Mouse (Mus musculus): ENCODE results near the gene 1110032A03Rik. TPM values are rescaled to one million over a fixed set of nuclear protein-coding genes. Genes with fewer than 3 reads are reported as not detected.

1110032A03Rik gene
- total RNA-seq, 2 experiments from 2014 or later, result 30.3 to 31.9 TPM

DNA sequence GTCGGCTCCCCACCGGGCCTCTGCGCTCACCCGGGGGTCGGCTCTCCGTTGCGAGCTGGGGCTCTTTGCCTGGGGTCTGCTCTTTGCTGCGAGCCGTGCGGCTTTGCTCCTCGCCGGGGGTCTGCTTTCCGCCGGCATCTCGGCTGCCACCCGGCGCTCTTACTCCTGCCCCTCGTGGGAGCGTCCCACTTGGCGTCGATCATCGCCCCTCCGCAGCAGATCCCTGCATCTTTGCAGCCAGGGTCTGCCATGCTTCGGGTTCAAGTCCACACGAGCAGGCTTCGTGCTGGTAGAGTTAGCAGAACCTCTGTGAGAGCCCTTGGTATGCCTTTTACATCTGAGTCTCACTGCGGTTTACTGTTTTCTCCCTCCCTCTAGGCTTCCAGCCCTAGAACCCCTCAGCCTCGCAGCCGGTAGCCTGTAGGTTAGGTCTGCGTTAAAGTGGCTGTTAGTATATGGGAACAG, 374 bp upstream of the 1110032A03Rik start:
- DNase-seq (ENCODE audit: low spot score in 2 of 2), result no peak

DNA sequence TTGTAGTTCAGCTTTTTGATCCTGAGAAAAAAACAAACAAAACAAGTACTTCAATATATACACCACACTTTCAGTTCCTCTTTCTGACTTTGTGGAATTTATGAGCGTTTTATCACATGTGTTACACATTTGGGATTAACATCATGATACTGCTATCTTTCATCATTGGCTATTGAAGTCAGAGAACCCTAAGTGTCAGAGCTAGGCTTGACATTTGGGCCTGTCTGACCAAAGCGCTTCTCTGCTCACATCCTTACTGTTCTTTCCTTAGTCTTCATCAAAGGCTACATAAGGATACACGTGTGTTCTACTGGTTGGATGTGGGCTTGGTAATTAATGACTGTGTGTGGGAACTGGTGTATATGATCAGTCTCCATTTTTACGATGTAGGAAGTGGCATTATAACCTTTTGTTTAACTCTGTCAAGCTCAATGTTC, 1.3 kb downstream of the 1110032A03Rik start:
- no peak for DNase-seq (ENCODE audit: low spot score in 2 of 2)

DNA sequence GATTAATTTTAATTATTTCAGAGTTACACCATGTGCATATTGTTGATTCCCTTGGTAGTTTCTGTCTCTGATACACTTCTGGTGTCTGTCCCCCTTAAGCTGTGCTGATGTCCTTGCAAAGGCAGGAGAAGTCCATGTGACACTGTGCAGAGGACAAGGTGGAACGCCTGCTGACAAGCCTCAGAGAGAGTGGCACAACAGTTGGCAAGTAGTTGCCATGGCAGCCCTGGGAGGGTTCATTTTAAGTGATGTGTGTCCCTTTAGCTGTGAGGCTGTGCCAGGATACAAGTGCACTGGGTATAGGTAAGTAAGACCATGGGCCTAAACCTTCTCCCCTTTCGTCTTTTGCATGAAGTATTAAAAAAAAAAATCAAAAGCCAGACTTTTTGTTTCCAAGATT, 5.3 kb downstream of the 1110032A03Rik start:
- no peak for DNase-seq (ENCODE audit: low spot score in 2 of 2)

DNA sequence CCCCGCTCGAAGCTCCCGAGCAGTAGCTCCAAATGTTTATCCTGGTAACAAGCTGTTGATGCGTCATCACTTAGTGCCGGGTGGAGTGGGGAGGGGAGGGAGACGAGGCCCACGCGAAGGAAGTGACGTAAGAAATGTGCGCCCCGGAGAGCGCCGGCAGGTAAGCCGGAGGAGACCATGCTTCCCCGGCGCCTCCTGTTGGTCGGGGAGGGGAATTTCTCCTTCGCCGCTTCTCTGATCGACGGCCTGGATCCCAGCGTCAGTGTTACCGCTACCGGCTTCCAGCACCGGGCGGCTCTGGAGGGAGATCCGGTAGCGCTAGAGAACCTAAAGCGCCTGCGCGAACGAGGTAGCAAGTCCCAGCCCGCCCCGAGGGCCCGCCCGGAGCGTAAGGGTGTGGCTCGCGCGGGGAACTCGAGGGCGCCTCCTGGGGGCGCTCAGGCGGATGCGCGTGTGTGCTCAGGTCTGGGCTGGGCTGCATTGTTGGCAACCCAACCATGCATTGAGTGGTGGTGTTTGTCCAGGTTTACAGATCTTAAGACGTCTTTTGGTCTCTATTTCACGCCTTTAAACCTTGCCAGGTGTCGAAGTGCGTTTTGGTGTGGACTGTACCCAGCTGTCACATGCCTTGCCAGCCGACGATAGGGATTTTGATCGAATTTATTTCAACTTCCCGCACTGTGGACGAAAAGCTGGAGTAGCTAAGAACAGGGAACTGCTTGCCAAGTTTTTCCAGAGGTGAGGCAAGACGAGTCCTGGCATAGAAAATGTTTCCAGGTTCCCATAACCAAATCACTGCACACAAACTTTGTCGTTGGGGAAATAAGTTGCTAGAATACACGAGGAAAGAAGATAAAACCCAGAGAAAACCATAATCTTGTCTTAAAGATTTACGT, 7.0 kb downstream of the 1110032A03Rik start, which contains the start of gene Fdxacb1:
Gene Fdxacb1, plus strand, starts transcription at position 130 of the 896 bp plus-strand sequence.
- peak; percentile 98 to 99 for DNase-seq (ENCODE audit: low spot score in 2 of 2)

DNA sequence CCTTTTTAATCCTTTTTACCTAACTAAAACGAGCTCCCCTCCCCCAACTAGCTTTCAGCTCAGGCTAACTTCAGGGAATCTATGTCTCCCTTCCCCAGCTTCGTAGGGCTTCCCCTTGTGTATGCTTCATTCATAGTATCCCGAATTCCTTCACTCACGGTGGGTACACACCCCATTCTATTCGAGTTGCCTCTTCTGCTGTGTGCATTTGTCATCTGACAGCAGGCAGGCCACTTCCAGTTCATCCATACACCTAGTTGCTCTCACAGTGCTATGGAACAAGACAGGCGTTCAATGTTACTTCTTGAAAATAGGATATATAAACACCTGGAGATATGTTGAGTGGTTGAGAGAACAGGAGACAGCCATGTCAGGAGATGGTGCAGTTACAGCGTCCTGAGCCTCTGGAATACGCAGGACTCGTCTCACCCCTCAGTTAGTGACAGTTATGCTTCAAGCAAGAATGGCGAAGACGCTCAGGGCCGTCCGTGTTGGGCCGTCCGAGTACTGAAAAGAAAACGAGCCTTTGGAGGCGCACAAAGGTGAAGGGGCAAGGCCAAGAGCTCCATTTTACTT, 7.7 kb downstream of the 1110032A03Rik start:
- no peak for DNase-seq (ENCODE audit: low spot score in 2 of 2)

- DNase-seq (ENCODE audit: low spot score in 2 of 2), result no peak
These were observed 12.0 kb downstream of the 1110032A03Rik start for GRCm38 (mm10) chr9:50763331-50763730.

DNA sequence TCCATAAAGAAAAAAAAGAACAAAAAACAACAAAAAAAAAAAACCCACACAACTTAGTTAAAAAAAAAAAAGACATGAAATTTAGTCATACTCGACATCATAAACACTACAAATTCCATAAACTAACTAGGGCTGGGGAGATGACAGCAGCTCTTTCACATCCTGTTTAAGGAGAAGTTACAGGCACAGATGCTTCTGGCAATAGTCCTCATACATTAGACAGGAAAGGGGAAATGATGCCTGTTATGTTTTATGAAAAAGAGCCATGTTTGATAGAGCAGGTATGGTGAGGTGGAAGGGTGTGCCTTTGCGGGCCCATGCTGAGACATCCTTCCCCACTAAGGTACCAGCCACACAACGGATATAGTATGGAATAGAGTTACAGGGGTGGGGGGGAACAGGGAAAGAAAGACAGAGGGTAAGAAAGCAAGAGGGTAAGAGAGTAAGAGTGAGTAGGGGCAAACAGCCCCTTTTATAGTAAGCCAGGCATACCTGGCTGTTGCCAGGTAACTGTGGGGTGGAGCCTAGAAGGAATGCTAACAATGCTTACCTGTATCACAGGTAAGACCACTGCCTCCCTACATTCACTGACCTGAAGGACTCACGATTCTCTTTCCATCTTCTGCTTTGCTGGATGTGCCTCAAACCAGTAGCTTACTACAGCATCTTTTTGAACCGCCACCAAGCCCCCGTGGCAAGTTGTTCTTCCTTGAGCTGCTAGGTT, 13.6 kb downstream of the 1110032A03Rik start:
- DNase-seq (ENCODE audit: low spot score in 2 of 2), result no peak

DNA sequence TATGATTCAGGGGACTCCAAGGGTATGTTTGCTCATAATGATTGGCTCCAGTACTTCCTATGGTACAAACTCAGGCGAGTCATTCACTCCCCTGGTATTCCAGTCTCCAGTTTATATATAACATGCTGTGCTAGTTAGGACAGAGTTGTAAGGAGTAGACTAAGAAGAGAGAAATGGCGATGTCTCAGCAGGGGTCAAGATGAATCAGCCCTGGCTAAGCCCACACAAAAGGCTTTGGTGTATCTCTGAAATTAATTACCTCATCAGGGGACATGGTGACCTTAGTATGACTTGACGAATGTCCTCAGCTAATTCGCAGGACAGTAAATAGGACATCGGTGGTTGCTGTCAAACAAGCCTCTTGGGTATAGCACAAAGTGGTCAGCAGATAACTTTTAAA, 18.6 kb downstream of the 1110032A03Rik start:
- no peak for DNase-seq (ENCODE audit: low spot score in 2 of 2)

GRCm38 (mm10) chr9:50753947-50754346, 21.4 kb downstream of the 1110032A03Rik start:
- no peak for DNase-seq (ENCODE audit: low spot score in 2 of 2)

- peak; percentile 56 to 78 for DNase-seq (ENCODE audit: low spot score in 2 of 2)
These were observed 22.3 kb downstream of the 1110032A03Rik start for GRCm38 (mm10) chr9:50752784-50753615.

DNA sequence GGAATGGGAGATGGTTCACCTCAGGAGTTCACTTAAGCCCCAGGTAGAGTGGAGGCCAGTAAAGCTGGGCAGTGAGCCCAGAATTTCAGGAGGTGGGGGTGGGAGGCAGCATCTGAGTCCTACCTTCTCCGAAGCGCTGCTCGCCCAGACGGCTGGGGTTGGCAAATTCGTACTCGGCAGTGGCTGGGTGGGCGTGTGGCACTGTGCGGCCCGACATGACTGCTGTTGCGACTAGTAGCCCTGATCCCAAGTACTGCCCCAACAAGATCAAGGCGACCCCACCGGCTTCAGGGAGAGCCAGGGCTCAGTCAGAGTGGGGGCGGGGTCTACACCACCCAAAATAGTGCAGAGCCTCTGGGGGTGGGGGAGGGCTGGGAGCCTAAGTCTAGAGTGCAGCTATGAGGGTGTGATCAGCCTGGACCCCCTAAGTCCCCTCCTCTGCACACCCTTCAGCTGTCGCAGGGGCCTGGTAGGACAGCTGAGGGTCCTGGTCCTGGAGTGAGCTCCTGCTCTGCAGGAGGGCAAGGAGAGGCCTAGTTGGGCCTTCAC, 23.2 kb downstream of the 1110032A03Rik start, which contains the start of gene Hspb2:
Gene Hspb2, minus strand, starts transcription at position 301 of the 549 bp plus-strand sequence.
- DNase-seq (ENCODE audit: low spot score in 2 of 2), result no peak

GRCm38 (mm10) chr9:50751323-50751722, 24.0 kb downstream of the 1110032A03Rik start, which contains the start of gene Cryab:
Gene Cryab, plus strand, starts transcription at chr9:50751325.
- DNase-seq (ENCODE audit: low spot score in 2 of 2), result no peak

GRCm38 (mm10) chr9:50750706-50751105, 24.6 kb downstream of the 1110032A03Rik start:
- no peak for DNase-seq (ENCODE audit: low spot score in 2 of 2)

DNA sequence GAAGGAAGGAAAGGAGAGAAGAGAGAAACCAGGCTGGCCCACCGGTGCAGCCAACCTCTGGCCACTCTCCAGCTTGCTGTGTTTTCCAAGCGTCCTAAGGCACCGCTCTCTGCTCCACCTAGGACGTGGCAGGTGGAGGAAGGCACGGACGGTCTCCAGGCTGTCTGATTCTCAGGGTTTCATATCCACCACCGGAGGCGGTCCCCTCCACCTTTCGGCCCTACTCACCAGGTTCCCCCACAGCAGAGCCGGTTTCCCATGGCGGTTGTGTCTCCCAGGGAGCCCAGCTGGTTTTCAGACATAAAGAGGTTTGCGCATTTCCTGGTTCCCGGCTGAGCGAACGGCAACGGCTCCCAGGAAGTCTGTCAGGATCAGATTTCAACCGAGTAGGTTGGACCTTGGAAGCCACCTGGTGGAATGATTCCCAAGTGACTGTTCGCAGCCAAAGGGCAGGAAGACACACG, 29.1 kb downstream of the 1110032A03Rik start, which contains the start of gene 2310030G06Rik:
Gene 2310030G06Rik, minus strand, starts transcription at position 323 of the 464 bp plus-strand sequence.
- no peak for DNase-seq (ENCODE audit: low spot score in 2 of 2)

GRCm38 (mm10) chr9:50745806-50746205, 29.5 kb downstream of the 1110032A03Rik start:
- no peak for DNase-seq (ENCODE audit: low spot score in 2 of 2)

GRCm38 (mm10) chr9:50742744-50743143, 32.6 kb downstream of the 1110032A03Rik start:
- DNase-seq (ENCODE audit: low spot score in 2 of 2), result no peak

DNA sequence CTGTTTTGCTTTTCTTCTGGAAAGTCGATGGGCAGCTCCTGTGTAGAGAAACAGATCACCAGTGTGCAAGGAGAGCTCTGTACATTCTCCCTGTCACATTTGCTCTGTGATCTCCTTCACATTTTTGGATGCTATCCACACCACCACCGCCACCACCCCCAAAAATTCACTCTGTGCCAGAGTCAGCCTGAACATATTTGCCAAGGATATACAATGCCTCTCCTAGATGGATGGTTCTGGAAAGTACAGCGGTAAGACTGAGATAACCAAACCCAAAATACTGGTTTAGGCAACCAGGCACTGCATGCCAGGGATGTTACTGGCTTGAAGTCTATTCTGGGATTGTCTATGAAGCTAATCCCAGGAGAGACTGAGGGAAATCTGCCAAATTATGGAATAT, 33.1 kb downstream of the 1110032A03Rik start:
- no peak for DNase-seq (ENCODE audit: low spot score in 2 of 2)

GRCm38 (mm10) chr9:50740867-50741784, 34.2 kb downstream of the 1110032A03Rik start:
- no peak for DNase-seq (ENCODE audit: low spot score in 2 of 2)

Data from layer of hippocampus, postnatal 14 days (tissue).